ENCODE assay signal across 8 mouse cellular contexts in the genomic region with DNA sequence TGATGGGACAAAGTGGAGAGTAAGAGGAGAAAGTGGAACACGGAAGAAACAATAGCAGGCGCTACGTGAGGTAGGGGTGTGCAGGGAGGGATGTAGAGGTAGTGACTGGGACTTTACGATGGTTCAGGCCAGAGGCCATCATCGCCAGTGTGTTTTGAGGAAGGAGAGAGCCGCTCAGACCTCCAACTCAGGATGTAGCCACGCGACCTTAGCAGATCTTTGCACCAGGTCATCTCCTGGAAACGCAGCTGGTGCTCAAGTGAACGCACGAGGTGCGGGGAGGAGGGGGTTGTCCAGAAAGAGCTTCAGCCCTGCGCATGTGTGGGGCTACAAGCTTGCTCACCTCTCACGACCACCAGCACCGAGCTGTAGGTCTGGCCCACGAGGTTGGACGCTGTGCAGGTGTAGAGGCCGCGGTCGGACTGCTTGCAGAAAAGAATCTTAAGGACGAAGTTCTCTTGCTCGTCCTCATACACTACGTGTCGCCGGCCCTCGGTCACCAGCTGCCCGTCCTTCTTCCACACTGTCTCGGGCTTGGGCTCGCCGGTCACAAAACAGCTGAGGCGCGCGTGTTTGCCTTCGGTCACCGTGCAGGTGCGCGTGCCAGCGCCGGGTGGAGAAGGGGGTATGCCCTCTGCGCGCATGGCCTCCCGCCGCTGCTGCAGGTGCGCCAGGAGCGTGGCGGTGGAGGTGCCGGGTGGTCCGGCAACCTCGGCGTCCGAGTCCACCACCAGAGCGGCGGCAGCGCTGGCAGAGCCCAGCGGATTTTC. TPM values are rescaled to one million over a fixed set of nuclear protein-coding genes. Genes with fewer than 3 reads are reported as not detected.
DNase-seq lines count a peak whose midpoint lies in the region; ATAC-seq and TF ChIP-seq lines count a peak whose summit lies in the region.

No protein-coding gene starts in this region.

- DNase-seq in embryo, embryonic 10.5 days (ENCODE audit: low spot score): peak; percentile 5
- no peak for DNase-seq in embryo, embryonic 10 days (ENCODE audit: low spot score)
- DNase-seq in lung, postnatal 0 days (ENCODE audit: low spot score): no peak
- DNase-seq in lung, postnatal 14 days: no peak
- no peak for DNase-seq in limb, embryonic 14.5 days (ENCODE audit: low spot score)
- peak; percentile 30 for DNase-seq in stomach, postnatal 0 days (ENCODE audit: low spot score)
- DNase-seq in cerebellum, adult 9-10 months: no peak
- DNase-seq in cerebellum, adult 9-11 months: no peak

- ATAC-seq in lung, postnatal 0 days: no peak
- no peak for ATAC-seq in limb, embryonic 14.5 days (ENCODE audit: low FRiP score, low read depth)
- ATAC-seq in stomach, postnatal 0 days (ENCODE audit: low FRiP score, low TSS enrichment): no peak

- no peak overlapping the region for H3K27ac ChIP-seq in lung, postnatal 0 days (ENCODE audit: low read length)
- no peak overlapping the region for H3K27ac ChIP-seq in limb, embryonic 14.5 days (replicated peaks; ENCODE audit: low read depth, low read length)
- no peak overlapping the region for H3K27ac ChIP-seq in stomach, postnatal 0 days (replicated peaks)

- TF ChIP-seq EP300 in lung, postnatal 0 days (IDR thresholded peaks at IDR 0.05): no peak
- TF ChIP-seq EP300 in stomach, postnatal 0 days (optimal IDR thresholded peaks at IDR 0.05): no peak

- TF ChIP-seq POLR2A in limb, embryonic 14.5 days (IDR thresholded peaks at IDR 0.05; ENCODE audit: borderline replicate concordance, extremely low read depth, insufficient read depth, insufficient read length): no peak

- H3K4me2 ChIP-seq in lung, postnatal 0 days (replicated peaks; ENCODE audit: low read depth, low read length): peak overlapping the region; percentile 19
- peak overlapping the region; percentile 35 for H3K4me2 ChIP-seq in limb, embryonic 14.5 days (replicated peaks; ENCODE audit: low read depth, low read length, severe bottlenecking)
- H3K4me2 ChIP-seq in stomach, postnatal 0 days (replicated peaks; ENCODE audit: low read depth): peak overlapping the region; percentile 35

- no peaks in the 10 kb centered on the region for H3K9me3 ChIP-seq in lung, postnatal 0 days (ENCODE audit: low read length)
- H3K9me3 ChIP-seq in limb, embryonic 14.5 days (ENCODE audit: control insufficient read depth, low read length): no peaks in the 10 kb centered on the region
- H3K9me3 ChIP-seq in stomach, postnatal 0 days (ENCODE audit: control insufficient read depth, low read length): no peaks in the 10 kb centered on the region

- TF ChIP-seq CTCF in lung, postnatal 0 days (IDR thresholded peaks at IDR 0.05): no peak
- no peak for TF ChIP-seq CTCF in stomach, postnatal 0 days (IDR thresholded peaks at IDR 0.05; ENCODE audit: low read depth)

- no peak overlapping the region for H3K9ac ChIP-seq in lung, postnatal 0 days (replicated peaks; ENCODE audit: low read depth)
- no peak overlapping the region for H3K9ac ChIP-seq in limb, embryonic 14.5 days (ENCODE audit: low read depth, low read length, severe bottlenecking)
- no peak overlapping the region for H3K9ac ChIP-seq in stomach, postnatal 0 days (ENCODE audit: low read length)

- H3K27me3 ChIP-seq in lung, postnatal 0 days (replicated peaks; ENCODE audit: insufficient read depth, low read length): peaks cover 34% of the 10 kb centered on the region
- H3K27me3 ChIP-seq in limb, embryonic 14.5 days (ENCODE audit: control insufficient read depth, insufficient read depth, low read length): peaks cover 57% of the 10 kb centered on the region
- H3K27me3 ChIP-seq in stomach, postnatal 0 days (ENCODE audit: control insufficient read depth, insufficient read depth, low read length): peaks cover 14% of the 10 kb centered on the region; the same call in 1 of the 2 replicates

- 6% methylated on average over 55 of the region's 55 CpGs for WGBS in lung, postnatal 0 days
- WGBS in limb, embryonic 14.5 days: 7% methylated on average over 50 of the region's 55 CpGs
- 7% methylated on average over 53 of the region's 55 CpGs for WGBS in stomach, postnatal 0 days

- no peaks in the 10 kb centered on the region; the same call in 1 of the 2 replicates for H3K4me1 ChIP-seq in lung, postnatal 0 days (ENCODE audit: insufficient read depth, low read depth, low read length)
- H3K4me1 ChIP-seq in limb, embryonic 14.5 days (ENCODE audit: control insufficient read depth, insufficient read depth, low read length): no peaks in the 10 kb centered on the region
- no peaks in the 10 kb centered on the region for H3K4me1 ChIP-seq in stomach, postnatal 0 days (replicated peaks; ENCODE audit: control insufficient read depth, insufficient read depth)

- H3K36me3 ChIP-seq in lung, postnatal 0 days (ENCODE audit: insufficient read depth, low read length): no peaks in the 10 kb centered on the region
- H3K36me3 ChIP-seq in limb, embryonic 14.5 days (ENCODE audit: control insufficient read depth, insufficient read depth, low read length): no peaks in the 10 kb centered on the region
- no peaks in the 10 kb centered on the region for H3K36me3 ChIP-seq in stomach, postnatal 0 days (ENCODE audit: control insufficient read depth, insufficient read depth, low read length)

- H3K4me3 ChIP-seq in lung, postnatal 0 days (ENCODE audit: low read depth, low read length): 0 out of 2 replicates have a peak overlapping the region, but pooled peaks have one; percentile 5
- peak overlapping the region; percentile 16 for H3K4me3 ChIP-seq in limb, embryonic 14.5 days (replicated peaks; ENCODE audit: low read length)
- H3K4me3 ChIP-seq in stomach, postnatal 0 days (ENCODE audit: low read depth, low read length): peak overlapping the region; percentile 10; the same call in 1 of the 2 replicates

RNA-seq across cellular contexts. Expression of a gene that starts 1.0 kb away (rescaled TPM):
- polyA plus RNA-seq in lung, postnatal 0 days (2015; fragmentation: Nextera tagmentation; extraction: Ambion mirVana): 0.92 and 1.5 TPM in 2 replicates
- 11.0 and 11.5 TPM in 2 replicates for polyA plus RNA-seq in limb, embryonic 14.5 days (2012; rRNA removed)
- 3.2 and 5.4 TPM in 2 replicates for polyA plus RNA-seq in limb, embryonic 14.5 days (2014; fragmentation: Nextera tagmentation; extraction: Ambion mirVana)
- polyA plus RNA-seq in stomach, postnatal 0 days (2015; fragmentation: Nextera tagmentation; extraction: Ambion mirVana): 0.24 and 0.28 TPM in 2 replicates

RNA-seq across cellular contexts. Expression of a gene that starts 28.3 kb away (rescaled TPM):
- polyA plus RNA-seq in lung, postnatal 0 days (2015; fragmentation: Nextera tagmentation; extraction: Ambion mirVana): 3.1 and 3.9 TPM in 2 replicates
- polyA plus RNA-seq in limb, embryonic 14.5 days (2012; rRNA removed): 4.0 TPM in 2 replicates
- polyA plus RNA-seq in limb, embryonic 14.5 days (2014; fragmentation: Nextera tagmentation; extraction: Ambion mirVana): 1.8 and 2.4 TPM in 2 replicates
- polyA plus RNA-seq in stomach, postnatal 0 days (2015; fragmentation: Nextera tagmentation; extraction: Ambion mirVana): 5.5 and 5.9 TPM in 2 replicates

RNA-seq across cellular contexts. Expression of a gene that starts 47.8 kb away (rescaled TPM):
- polyA plus RNA-seq in lung, postnatal 0 days (2015; fragmentation: Nextera tagmentation; extraction: Ambion mirVana): 1.8 and 2.5 TPM in 2 replicates
- 0.78 and 1.2 TPM in 2 replicates for polyA plus RNA-seq in limb, embryonic 14.5 days (2012; rRNA removed)
- 0.36 and 0.70 TPM in 2 replicates for polyA plus RNA-seq in limb, embryonic 14.5 days (2014; fragmentation: Nextera tagmentation; extraction: Ambion mirVana)
- polyA plus RNA-seq in stomach, postnatal 0 days (2015; fragmentation: Nextera tagmentation; extraction: Ambion mirVana): 2.1 and 2.4 TPM in 2 replicates

RNA-seq across cellular contexts. Expression of a gene that starts 56.8 kb away (rescaled TPM):
- 151 and 168 TPM in 2 replicates for polyA plus RNA-seq in lung, postnatal 0 days (2015; fragmentation: Nextera tagmentation; extraction: Ambion mirVana)
- 101 and 102 TPM in 2 replicates for polyA plus RNA-seq in limb, embryonic 14.5 days (2012; rRNA removed)
- 126 and 129 TPM in 2 replicates for polyA plus RNA-seq in limb, embryonic 14.5 days (2014; fragmentation: Nextera tagmentation; extraction: Ambion mirVana)
- 176 and 182 TPM in 2 replicates for polyA plus RNA-seq in stomach, postnatal 0 days (2015; fragmentation: Nextera tagmentation; extraction: Ambion mirVana)

Comparison
In these comparisons a context has a peak if more than half of its experiments do, and no peak if none do; other contexts are left out.
1. DNase-seq: peak in embryo, embryonic 10.5 days (single experiment) and stomach, postnatal 0 days (single experiment); none in embryo, embryonic 10 days (single experiment), lung, postnatal 0 days (single experiment), lung, postnatal 14 days (single experiment), limb, embryonic 14.5 days (single experiment), cerebellum, adult 9-10 months (single experiment) and cerebellum, adult 9-11 months (single experiment).
2. Peak in every context shown above with its lines, with median percentiles within 50 percentile points of each other: H3K4me2 ChIP-seq and H3K4me3 ChIP-seq.